Comparison of ENCODE assay signal across 38 mouse cellular contexts in genomic region chr12:75396616-75397015, GRCm38 (mm10). TPM values are rescaled to one million over a fixed set of nuclear protein-coding genes. Genes with fewer than 3 reads are reported as not detected.
DNase-seq lines count a peak whose midpoint lies in the region; ATAC-seq and TF ChIP-seq lines count a peak whose summit lies in the region.
"Had no signal": no experiment of that assay in that cellular context is flagged by ENCODE, and none has a peak within 500 bp of the region (broad histone marks: within the 10 kb centered on the region; RNA-seq: fewer than 3 reads in every experiment).

No protein-coding gene starts in this region.

- DNase-seq in embryo, embryonic 11 days, result peak; percentile 27
- DNase-seq in embryo, embryonic 10 days (ENCODE audit: low spot score), result no peak
- DNase-seq in lung, embryonic 14.5 days, result peak; percentile 29
- no peak for DNase-seq in lung, postnatal 10 days
- peak; percentile 38 for DNase-seq in embryonic facial prominence, embryonic 14.5 days (ENCODE audit: low spot score)
- no peak for DNase-seq in layer of hippocampus, adult 8-10 months (ENCODE audit: low spot score in 2 of 2)
- DNase-seq in right cerebral cortex, postnatal 4 days, result no peak
- DNase-seq: adrenal gland, adult 8-10 months; cerebellum, adult 8-10 months; cerebellum, postnatal 25 days; kidney, adult 8-10 months; kidney, postnatal 4 days; layer of hippocampus, postnatal 36 days; right cerebral cortex, adult 18-20 months; thymus, adult 2 months; thymus, postnatal 36 days had no signal

- no peak overlapping the region for H3K4me2 ChIP-seq in lung, embryonic 14.5 days
- no peak overlapping the region for H3K4me2 ChIP-seq in embryonic facial prominence, embryonic 14.5 days (ENCODE audit: low read depth, low read length)
- no peak overlapping the region for H3K4me2 ChIP-seq in limb, embryonic 12.5 days
- H3K4me2 ChIP-seq: embryonic facial prominence, embryonic 15.5 days; forebrain, embryonic 15.5 days; hindbrain, embryonic 13.5 days; neural tube, embryonic 12.5 days; stomach, embryonic 15.5 days had no signal

- no peaks in the 10 kb centered on the region for H3K27me3 ChIP-seq in lung, embryonic 14.5 days (ENCODE audit: insufficient read depth, low read length)
- H3K27me3 ChIP-seq in embryonic facial prominence, embryonic 14.5 days (replicated peaks; ENCODE audit: control insufficient read depth, insufficient read depth, low read length), result no peaks in the 10 kb centered on the region
- 0 out of 2 replicates have a peak, but pooled peaks cover 4% of the 10 kb centered on the region for H3K27me3 ChIP-seq in limb, embryonic 12.5 days
- H3K27me3 ChIP-seq: CH12.LX; embryonic facial prominence, embryonic 15.5 days; forebrain, embryonic 15.5 days; hindbrain, embryonic 13.5 days; neural tube, embryonic 12.5 days; stomach, embryonic 15.5 days had no signal

- no peak overlapping the region for H3K9ac ChIP-seq in lung, embryonic 14.5 days
- H3K9ac ChIP-seq in embryonic facial prominence, embryonic 14.5 days (ENCODE audit: low read depth, low read length), result no peak overlapping the region
- H3K9ac ChIP-seq in limb, embryonic 12.5 days (replicated peaks), result no peak overlapping the region
- H3K9ac ChIP-seq: embryonic facial prominence, embryonic 15.5 days; forebrain, embryonic 15.5 days; hindbrain, embryonic 13.5 days; neural tube, embryonic 12.5 days; stomach, embryonic 15.5 days had no signal

- H3K36me3 ChIP-seq in lung, embryonic 14.5 days (ENCODE audit: insufficient read depth), result no peaks in the 10 kb centered on the region
- no peaks in the 10 kb centered on the region; the same call in 1 of the 2 replicates for H3K36me3 ChIP-seq in embryonic facial prominence, embryonic 14.5 days (ENCODE audit: control insufficient read depth, insufficient read depth, low read length)
- 0 out of 2 replicates have a peak, but pooled peaks cover 1% of the 10 kb centered on the region for H3K36me3 ChIP-seq in limb, embryonic 12.5 days
- H3K36me3 ChIP-seq: embryonic facial prominence, embryonic 15.5 days; forebrain, embryonic 15.5 days; hindbrain, embryonic 13.5 days; midbrain, embryonic 10.5 days; neural tube, embryonic 12.5 days; stomach, embryonic 15.5 days had no signal

- no peak for TF ChIP-seq CTCF in lung, embryonic 14.5 days (IDR thresholded peaks at IDR 0.05; ENCODE audit: low read depth)

- WGBS in lung, embryonic 14.5 days, result 36% methylated on average over 3 of the region's 3 CpGs
- WGBS in embryonic facial prominence, embryonic 14.5 days, result 26% methylated on average over 3 of the region's 3 CpGs
- 44% methylated on average over 3 of the region's 3 CpGs for WGBS in limb, embryonic 12.5 days

- no peaks in the 10 kb centered on the region for H3K9me3 ChIP-seq in lung, embryonic 14.5 days (ENCODE audit: low read depth, low read length)
- no peaks in the 10 kb centered on the region for H3K9me3 ChIP-seq in embryonic facial prominence, embryonic 14.5 days (ENCODE audit: control insufficient read depth, low read length)
- H3K9me3 ChIP-seq in limb, embryonic 12.5 days, result no peaks in the 10 kb centered on the region
- H3K9me3 ChIP-seq: embryonic facial prominence, embryonic 15.5 days; forebrain, embryonic 15.5 days; hindbrain, embryonic 13.5 days; midbrain, embryonic 10.5 days; neural tube, embryonic 12.5 days; stomach, embryonic 15.5 days had no signal

- no peak overlapping the region for H3K27ac ChIP-seq in lung, embryonic 14.5 days (ENCODE audit: low read depth)
- H3K27ac ChIP-seq in embryonic facial prominence, embryonic 14.5 days (replicated peaks; ENCODE audit: low read depth, low read length), result 0 out of 2 replicates have a peak overlapping the region, but pooled peaks have one; percentile 15
- peak overlapping the region; percentile 50 for H3K27ac ChIP-seq in limb, embryonic 12.5 days
- H3K27ac ChIP-seq: embryonic facial prominence, embryonic 15.5 days; forebrain, embryonic 15.5 days; hindbrain, embryonic 13.5 days; kidney, postnatal 0 days; midbrain, embryonic 10.5 days; neural tube, embryonic 12.5 days; stomach, embryonic 15.5 days had no signal

- H3K4me3 ChIP-seq in lung, embryonic 14.5 days (ENCODE audit: low read depth, low read length), result no peak overlapping the region
- no peak overlapping the region for H3K4me3 ChIP-seq in embryonic facial prominence, embryonic 14.5 days (ENCODE audit: low read depth, low read length)
- H3K4me3 ChIP-seq in limb, embryonic 12.5 days (replicated peaks), result no peak overlapping the region
- H3K4me3 ChIP-seq: embryonic facial prominence, embryonic 15.5 days; forebrain, embryonic 15.5 days; hindbrain, embryonic 13.5 days; midbrain, embryonic 10.5 days; myocyte; neural tube, embryonic 12.5 days; stomach, embryonic 15.5 days had no signal

- peak; percentile 14; the same call in 1 of the 2 replicates for ATAC-seq in lung, embryonic 14.5 days (ENCODE audit: insufficient read depth)
- peak; percentile 39; the same call in 1 of the 2 replicates for ATAC-seq in embryonic facial prominence, embryonic 14.5 days (ENCODE audit: low read depth)
- no peak for ATAC-seq in limb, embryonic 12.5 days (ENCODE audit: insufficient number of reproducible peaks, insufficient read depth, low FRiP score, low TSS enrichment, low read depth)
- ATAC-seq: intestine, embryonic 16.5 days had no signal

- H3K4me1 ChIP-seq in lung, embryonic 14.5 days (ENCODE audit: insufficient read depth), result no peaks in the 10 kb centered on the region
- H3K4me1 ChIP-seq in embryonic facial prominence, embryonic 14.5 days (ENCODE audit: control insufficient read depth, insufficient read depth, low read length), result peaks cover 12% of the 10 kb centered on the region
- peaks cover 22% of the 10 kb centered on the region for H3K4me1 ChIP-seq in limb, embryonic 12.5 days (replicated peaks)
- H3K4me1 ChIP-seq: forebrain, embryonic 15.5 days; hindbrain, embryonic 13.5 days; midbrain, embryonic 10.5 days; neural tube, embryonic 12.5 days; stomach, embryonic 15.5 days had no signal

RNA-seq across cellular contexts. Expression of gene Gphb5, which starts 20.0 kb away (rescaled TPM):
- not detected in 2 replicates for polyA plus RNA-seq in lung, embryonic 14.5 days (2014; fragmentation: Nextera tagmentation; extraction: Ambion mirVana)
- polyA plus RNA-seq in embryonic facial prominence, embryonic 14.5 days (2014; fragmentation: Nextera tagmentation; extraction: Ambion mirVana), result 0.10 and 0.33 TPM in 2 replicates
- not detected in 2 replicates for polyA plus RNA-seq in limb, embryonic 12.5 days (2016; fragmentation: Nextera tagmentation; extraction: Ambion mirVana)
- total RNA-seq in layer of hippocampus, adult 8-10 months (2022), result not detected
- total RNA-seq: adrenal gland, adult 8-10 months; adrenal gland, postnatal 4 days; CH12.LX; ES-E14; gastrocnemius, adult 8-10 months; heart, postnatal 4 days; layer of hippocampus, postnatal 36 days; left cerebral cortex, postnatal 4 days; liver, adult 2 months; midbrain, postnatal 0 days had no signal
- polyA plus RNA-seq: C2C12; embryonic facial prominence, embryonic 15.5 days; forebrain, embryonic 15.5 days; gonadal fat pad, adult 2 months; hindbrain, embryonic 13.5 days; intestine, embryonic 16.5 days; kidney, postnatal 0 days; liver, adult 2 months; liver, embryonic 16.5 days; midbrain, embryonic 10.5 days; midbrain, postnatal 0 days; myocyte; neural tube, embryonic 12.5 days; small intestine, adult 2 months; stomach, embryonic 15.5 days had no signal

Comparison
In these comparisons a context has a peak if more than half of its experiments do, and no peak if none do; other contexts are left out.
1. DNase-seq: peak in embryo, embryonic 11 days (single experiment), lung, embryonic 14.5 days (single experiment) and embryonic facial prominence, embryonic 14.5 days (single experiment); none in embryo, embryonic 10 days (single experiment), lung, postnatal 10 days (single experiment), layer of hippocampus, adult 8-10 months (0 of 2) and right cerebral cortex, postnatal 4 days (single experiment).